Mouse (Mus musculus): Measurements from ENCODE around the gene 2310033P09Rik.

2310033P09Rik gene

DNA sequence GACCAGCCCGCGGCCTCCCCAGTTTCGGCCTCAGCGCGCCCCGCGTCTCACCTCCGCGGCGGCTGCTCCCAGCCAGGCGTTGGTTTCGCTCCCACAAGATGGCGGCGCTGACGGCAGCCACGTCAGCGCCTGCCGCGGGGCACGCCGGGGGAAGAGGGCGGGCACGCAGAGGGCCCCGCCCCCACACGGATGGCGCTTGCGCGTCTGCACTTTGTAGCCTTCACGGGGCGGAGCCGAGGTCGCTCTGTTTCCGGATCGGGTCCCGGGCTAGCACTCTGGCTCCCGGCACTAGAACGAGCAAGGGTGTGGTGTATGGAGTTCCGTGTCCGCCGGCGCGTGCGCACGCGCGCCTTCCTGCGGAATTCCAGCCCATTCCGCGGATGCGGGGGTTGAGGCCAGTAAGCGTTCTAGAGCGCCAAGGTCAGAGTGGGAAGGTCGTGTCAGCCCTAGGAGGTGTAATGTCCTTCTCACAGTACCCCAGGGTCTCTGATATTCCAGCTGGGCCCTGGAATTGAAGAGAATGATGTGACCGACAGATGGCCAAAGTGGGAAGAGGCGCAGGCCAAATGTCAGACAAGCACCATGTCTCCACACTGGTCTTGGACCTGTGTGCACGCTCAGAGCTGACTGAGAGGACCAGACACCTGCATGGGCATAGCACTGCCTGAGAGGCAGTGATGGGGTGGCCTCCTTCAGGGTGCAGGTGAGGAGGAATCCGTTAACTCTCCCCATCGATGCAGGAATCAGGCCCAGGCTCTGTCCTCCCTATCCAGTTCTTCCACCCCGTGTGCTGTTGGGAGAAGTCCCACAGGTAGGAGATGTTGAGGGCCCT lies 20.2 kb downstream of the 2310033P09Rik start, which contains the start of gene Arf1:
Arf1 (minus strand) TSS at position 149 of the 832 bp plus-strand sequence.
- DNase-seq (ENCODE audit: low spot score in 2 of 2): peak; percentile 95 to 97

DNA sequence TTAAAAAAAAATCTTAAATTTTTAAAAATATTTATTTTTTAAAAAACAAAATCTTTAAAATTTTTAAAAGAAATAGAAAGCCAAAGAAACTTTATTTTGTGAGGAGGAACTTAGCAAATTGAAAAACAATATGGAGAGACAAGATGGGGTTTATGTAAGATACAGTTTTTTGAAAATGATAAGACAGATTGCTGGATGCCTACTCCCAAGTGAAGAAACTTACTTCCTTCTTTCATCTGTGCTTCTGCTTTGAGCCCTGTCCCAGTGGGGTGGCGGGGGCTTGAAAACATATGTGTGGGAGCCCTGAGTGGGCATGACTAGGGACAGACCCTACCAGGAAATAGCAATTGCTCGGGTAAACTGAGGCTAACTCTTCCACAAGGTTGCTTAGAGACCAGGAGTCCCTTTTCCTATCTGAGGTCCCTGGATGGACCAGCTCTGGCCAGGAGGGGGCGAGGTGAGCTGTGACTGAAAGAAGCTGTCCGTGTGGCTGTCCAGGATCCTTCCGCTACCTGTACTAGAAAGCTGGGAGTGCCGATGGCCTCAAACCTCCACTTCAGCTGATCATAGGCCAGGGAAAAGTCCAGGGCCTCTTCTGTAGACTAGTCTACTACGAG lies 22.1 kb downstream of the 2310033P09Rik start:
- peak in 1 of 2 experiments; percentile 63 for DNase-seq (ENCODE audit: low spot score in 2 of 2)

DNA sequence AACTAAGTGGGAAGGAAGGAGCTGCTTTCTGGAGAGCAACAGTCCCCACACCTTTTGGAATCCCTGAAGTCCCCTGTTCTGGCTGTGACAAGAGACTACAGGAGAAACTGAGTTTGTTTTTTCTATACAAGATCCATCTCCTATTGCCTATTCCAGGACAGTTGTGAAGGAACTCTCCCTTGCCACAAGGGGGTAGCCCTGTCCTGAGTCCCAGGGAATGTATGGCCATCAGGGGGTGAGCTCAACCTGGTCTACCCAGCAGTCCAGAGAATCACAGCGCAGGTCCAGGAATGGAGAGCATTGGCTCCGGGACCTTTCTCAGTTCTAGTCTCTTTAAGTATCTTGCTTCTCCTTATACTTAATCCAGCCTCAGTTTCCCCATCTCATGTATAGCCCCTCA lies 24.7 kb downstream of the 2310033P09Rik start:
- DNase-seq (ENCODE audit: low spot score in 2 of 2): no peak

DNA sequence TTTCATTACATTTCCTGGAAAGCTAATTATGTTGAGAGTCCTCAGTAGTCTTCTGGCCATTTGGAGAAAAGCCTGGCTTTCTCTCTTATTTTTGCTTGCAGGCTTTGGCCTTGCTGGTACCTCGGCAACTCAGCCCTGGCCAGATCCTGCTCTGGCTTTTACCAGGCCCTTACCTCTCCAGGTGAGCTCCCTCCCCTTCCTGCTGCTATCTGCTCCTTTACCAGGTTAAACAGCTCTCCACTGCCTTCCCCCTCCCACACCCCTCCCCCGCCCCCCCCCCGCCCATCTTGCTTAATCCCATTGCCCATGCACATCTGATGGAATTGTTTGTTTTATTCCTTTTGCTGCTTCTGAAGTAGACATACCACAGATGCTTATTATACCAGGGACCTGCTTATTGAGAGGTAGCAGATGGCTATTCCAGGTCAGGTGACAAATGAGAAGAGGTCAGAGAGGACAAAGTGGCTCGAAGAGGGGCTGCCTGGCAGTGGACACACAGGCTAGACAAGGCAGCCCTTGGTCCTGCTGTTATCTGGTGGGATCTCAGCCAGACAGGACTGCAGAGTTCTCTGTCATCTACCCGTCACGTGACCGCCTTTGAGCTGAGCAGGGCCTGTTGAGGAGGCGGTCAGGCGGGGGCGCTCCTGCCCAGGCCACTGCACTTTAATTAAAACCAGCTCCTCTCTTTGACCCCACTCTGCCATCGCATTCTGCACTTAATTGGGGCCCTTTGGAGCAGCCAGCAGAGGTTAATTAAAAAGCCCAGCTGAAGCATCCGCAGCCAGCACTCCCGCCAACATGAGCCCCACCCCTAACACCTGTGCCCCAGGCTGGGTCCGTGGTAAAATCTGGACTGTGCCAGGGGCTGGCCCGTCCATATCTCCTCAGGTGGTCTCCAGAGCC lies 30.7 kb downstream of the 2310033P09Rik start:
- peak in 1 of 2 experiments; percentile 61 for DNase-seq (ENCODE audit: low spot score in 2 of 2)

DNA sequence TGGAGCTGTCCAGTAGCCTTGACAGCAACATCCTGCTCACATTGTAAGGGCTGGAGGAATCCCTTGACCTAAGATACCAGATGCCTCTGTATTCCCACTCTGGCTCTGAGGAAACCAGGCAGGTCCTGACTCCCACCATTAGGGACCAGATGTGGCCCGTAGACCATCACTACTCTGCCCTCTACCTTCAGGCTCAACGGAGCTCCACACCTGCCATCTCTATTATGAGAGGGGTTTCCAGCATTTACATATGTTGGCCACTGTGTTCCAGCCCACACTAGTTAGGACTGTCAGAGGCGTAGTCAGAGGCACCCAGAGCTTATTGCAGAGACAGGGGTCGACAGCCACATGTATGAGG lies 31.3 kb downstream of the 2310033P09Rik start:
- DNase-seq (ENCODE audit: low spot score in 2 of 2): no peak

DNA sequence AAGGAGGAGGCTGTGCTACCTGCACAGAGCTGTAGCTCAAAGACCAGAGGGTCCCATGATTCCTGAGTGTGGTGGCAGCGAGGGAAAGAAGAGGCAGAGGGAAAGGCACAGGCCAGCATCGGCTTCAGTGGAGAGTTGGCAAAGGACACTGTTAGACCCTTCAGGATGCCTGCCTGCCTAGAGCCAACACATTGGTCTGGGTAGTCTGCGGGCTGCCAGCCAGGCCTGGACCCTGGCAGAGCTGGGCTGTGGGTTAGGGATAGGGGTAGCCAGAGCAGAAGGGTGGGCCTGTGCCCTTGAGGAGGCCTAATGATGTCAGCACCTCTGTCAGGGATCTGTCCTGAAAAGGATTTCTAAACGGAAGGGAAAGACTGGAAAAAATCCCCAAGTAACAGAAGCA lies 31.7 kb downstream of the 2310033P09Rik start:
- DNase-seq (ENCODE audit: low spot score in 2 of 2): no peak

DNA sequence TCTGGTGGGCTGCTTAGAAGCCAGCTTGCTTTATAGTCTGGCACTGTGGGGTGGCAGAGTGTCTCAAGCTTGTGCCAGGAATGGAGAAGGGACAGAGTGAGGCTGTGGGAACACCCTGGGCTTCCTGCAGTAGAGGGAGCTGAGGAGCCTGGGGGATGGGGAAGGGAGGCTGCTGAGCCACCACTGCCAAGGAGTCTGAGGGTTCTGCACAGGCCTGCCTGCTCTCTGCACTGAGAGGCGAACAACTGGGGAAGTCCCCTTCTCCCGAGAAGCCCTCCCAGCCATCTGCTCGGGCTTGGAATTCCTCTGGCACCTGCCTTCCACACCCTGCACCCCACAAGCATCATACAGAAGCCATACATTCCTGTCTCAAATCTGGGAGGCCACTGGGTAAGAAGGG lies 33.7 kb downstream of the 2310033P09Rik start:
- no peak for DNase-seq (ENCODE audit: low spot score in 2 of 2)

DNA sequence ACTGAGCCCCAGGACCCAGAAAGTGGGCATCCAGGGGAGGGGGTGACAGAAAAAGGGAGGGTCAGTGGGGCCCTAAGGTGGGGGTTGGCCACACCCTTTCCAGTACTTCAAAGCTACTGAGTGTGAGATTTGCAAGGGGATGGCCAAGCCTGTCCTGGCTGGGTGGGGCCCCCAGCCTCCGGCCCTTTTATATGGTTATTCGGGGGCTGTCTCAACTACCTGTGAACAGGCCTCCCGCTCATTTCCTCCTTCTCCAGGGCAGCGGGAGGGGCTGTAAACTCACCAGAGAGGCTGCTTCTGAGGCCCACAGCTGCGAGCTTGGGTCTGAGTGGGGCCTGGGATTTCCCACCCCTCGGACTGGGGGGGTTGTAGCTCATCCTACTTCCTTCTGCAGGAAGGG lies 35.7 kb downstream of the 2310033P09Rik start:
- DNase-seq (ENCODE audit: low spot score in 2 of 2): no peak

DNA sequence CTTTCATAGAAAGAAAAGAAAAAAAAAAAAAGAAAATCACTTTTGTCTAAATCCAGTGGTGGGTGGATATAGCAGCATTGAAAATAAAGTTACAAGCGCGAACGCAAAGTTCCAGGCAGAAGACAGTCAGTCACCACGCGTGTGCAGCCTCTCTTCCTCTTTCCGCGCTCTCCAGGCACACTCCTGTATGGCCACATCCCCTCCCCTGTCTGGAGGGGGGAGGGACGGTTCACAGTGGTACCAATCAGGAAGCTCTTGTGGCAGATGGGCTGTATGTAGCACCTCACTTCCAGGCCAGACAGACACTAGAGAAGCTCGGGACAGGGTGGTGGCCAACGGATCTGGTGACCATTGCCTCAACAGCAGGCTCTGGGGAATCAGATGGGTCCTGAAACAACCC lies 40.0 kb downstream of the 2310033P09Rik start:
- DNase-seq (ENCODE audit: low spot score in 2 of 2): no peak

DNA sequence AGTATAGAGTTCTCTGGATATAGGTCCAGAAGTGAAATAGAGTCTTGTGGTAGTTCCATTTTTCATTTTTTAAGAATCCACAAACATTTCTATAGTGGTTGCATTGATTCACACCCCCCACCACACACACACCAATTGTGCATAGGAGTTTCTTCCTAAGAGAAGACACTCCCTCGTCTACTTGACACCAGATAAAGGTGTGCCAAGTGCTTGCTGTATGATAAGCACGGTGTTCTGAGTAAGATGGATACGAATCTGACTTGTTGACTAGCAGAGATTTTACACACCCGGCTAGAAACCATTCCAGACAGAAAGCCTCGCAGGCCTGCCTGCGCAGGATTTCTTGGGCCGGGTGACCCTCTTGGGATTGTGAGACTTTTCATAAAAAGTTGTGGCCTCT lies 51.5 kb downstream of the 2310033P09Rik start:
- no peak for DNase-seq (ENCODE audit: low spot score in 2 of 2)

Data from frontal cortex, postnatal 36 days (tissue).